Mouse (Mus musculus) embryonic fibroblast, embryonic 13.5 days (primary cell): ENCODE results near the gene Qpct. TPM values are rescaled to one million over a fixed set of nuclear protein-coding genes. Genes with fewer than 3 reads are reported as not detected.
A peak's percentile ranks its signal among the peaks of the same experiment; 100 is the strongest.

Experiments used
- H3K27ac ChIP-seq: 2 replicates; pipeline ENCODE4 v1.5.1; 2012; ENCODE audit warnings: low read length, control low read depth, inconsistent platforms; ENCODE audit not compliant: insufficient read depth
- H3K4me1 ChIP-seq: 2 replicates; pipeline ENCODE4 v1.6.1; 2011; ENCODE audit warnings: low read length; ENCODE audit not compliant: control insufficient read depth, insufficient read depth
- H3K4me3 ChIP-seq: 2 replicates; pipeline ENCODE4 v1.5.1; 2011; ENCODE audit warnings: mild to moderate bottlenecking, control low read depth, low read length; ENCODE audit not compliant: insufficient read depth
- CTCF ChIP-seq: IDR thresholded peaks from 2 replicates; pipeline ENCODE4 v1.5.1; 2011; ENCODE audit warnings: mild to moderate bottlenecking, control low read depth, low read length, moderate library complexity, borderline replicate concordance; ENCODE audit not compliant: insufficient read depth
- POLR2A ChIP-seq: IDR thresholded peaks from 2 replicates; pipeline ENCODE4 v1.6.1; 2011; ENCODE audit warnings: low read depth, mild to moderate bottlenecking, control low read depth, low read length, moderate library complexity
- polyA plus RNA-seq: library from polyadenylated mRNA; stranded (reverse); fragments of >200 nt; gene quantifications from 2 replicates; pipeline ENCODE4 v1.2.4, GENCODE M21; 2011; ENCODE audit warnings: low read depth; ENCODE audit not compliant: missing spikeins, insufficient read length

The Qpct gene
- polyA plus RNA-seq, 1 experiment = 9.7 TPM

DNA sequence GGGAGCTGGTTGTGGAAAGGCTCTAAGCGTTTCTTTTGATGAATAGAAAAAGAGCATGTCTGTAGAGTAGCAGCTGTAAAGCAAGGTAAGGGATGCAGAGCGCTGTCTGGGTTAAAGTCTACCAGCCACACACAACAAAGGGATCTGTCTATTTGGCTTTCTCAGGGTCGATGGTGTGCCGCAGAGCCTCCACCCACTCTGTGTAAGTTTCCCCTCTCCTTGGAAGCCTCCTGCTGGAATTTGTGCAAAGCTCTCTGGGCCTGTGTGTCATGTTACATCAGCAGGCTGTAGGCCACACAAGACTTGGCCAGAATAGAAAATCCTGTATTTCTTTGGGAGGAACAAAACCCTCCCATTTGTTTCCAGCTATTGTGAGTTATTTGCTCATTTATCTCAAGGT is 17.3 kb downstream of the Qpct start:
- H3K27ac ChIP-seq = peak overlapping the region; percentile 69

DNA sequence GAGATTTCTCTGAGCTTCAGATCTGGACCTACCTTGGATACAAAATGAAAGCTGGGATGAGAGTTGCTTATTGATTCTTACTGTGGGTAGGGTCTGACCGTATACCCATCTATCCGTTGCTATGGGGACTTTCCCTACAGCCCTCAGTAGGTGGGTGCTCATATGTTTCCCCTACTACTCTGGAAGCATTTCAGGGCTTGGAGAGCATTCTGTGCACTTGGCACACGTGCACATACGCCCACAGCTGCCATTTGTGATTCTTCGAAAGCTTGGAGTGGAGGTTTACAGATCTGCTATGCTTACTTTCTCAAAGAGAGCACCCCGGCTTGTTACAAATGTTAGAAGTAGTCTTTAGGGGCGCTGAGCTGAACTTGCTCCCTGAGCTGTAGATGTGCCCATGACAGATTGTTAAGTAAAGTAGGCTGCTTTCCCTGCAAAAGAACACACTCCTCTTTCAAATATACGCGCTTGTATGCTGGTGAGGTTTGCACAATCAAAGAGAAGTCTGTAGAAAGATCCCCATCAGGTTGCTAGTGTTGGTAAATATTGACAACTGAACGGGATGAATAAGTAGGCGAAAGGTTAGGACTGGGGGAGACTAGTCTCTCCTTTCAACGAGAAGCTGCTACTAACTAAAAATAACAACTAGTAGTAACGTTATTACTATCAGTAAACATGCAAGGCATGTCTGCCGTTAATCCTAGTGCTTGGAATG is 18.2 kb downstream of the Qpct start:
- TF ChIP-seq CTCF = no peak
- TF ChIP-seq POLR2A = no peak
- Histone ChIP-seq H3K27ac (peak overlapping the region; percentile 45), H3K4me3 (no peak overlapping the region), H3K4me1 (peaks cover 7% of the 10 kb centered on the region)

More for the DNA sequence above, 17.3 kb downstream of the Qpct start:
- Histone ChIP-seq H3K4me3 (no peak overlapping the region), H3K4me1 (peaks cover 9% of the 10 kb centered on the region)
- TF ChIP-seq POLR2A (peak; percentile 39), CTCF (no peak)

DNA sequence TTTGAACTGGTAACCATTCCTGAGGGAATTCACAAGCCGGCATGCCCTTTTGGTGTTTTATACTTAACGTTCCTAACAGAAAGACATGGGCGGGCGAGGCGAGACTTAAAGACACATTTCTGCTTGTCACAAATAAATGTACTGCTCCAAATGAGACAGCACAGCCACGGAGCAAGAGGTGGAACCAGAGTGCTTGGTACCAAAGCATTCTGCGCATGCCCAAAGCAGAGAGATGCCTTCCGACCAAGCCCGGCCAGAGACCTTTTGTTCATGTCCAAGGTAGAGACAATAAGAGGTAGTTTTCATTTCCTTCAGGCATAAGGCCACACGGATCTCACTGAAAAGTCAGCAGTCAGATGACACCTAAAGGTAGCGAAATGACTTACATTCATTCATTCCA is 20.2 kb downstream of the Qpct start:
- Histone ChIP-seq H3K4me1 (peaks cover 7% of the 10 kb centered on the region), H3K27ac (no peak overlapping the region), H3K4me3 (no peak overlapping the region)
- TF ChIP-seq CTCF (no peak), POLR2A (no peak)

DNA sequence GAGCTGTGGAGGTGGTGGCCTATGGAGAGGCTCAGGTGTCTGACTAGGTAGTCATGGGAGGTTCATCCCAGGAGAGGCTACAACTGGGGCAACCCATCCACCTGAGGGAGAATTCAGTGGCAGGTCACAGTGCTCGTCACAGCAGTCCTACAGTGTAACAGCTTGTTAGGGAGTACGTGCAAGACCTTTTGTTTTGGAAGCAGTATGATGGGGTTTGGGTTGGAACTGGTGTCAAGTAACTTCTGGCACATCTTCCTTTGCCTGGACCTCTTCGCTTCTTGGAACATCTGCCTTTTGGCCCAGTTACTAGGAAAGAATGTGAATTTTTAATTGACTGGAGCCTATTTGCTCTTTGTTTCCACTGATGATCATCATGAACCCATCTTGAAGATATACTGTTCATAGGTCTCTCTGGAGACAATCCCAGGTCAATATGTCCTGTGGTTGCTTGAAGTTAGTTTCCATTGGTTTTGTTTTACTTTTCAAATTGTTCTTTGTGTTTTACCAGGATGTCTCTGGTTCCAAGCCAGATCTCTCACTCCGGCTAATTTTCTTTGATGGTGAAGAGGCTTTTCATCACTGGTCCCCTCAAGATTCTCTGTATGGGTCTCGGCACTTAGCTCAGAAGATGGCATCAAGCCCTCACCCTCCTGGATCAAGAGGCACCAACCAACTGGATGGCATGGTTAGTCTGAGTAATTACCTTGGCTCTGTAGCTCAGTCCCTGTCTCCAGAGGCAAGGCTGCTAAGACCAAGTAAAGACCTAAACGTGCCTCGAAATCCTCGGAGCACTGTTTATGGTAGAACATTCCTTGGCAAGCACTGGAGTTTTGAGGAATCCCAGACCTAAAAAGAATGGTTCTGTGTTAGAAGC is 25.5 kb downstream of the Qpct start:
- Histone ChIP-seq H3K4me1 (peaks cover 5% of the 10 kb centered on the region), H3K4me3 (no peak overlapping the region), H3K27ac (no peak overlapping the region)
- no peak for TF ChIP-seq CTCF
- no peak for TF ChIP-seq POLR2A

GRCm38 (mm10) chr17:79077848-79078146 is 26.1 kb downstream of the Qpct start:
- Histone ChIP-seq H3K4me3 (no peak overlapping the region), H3K4me1 (peaks cover 5% of the 10 kb centered on the region), H3K27ac (no peak overlapping the region)
- no peak for TF ChIP-seq POLR2A
- TF ChIP-seq CTCF = no peak

- no peak overlapping the region for H3K27ac ChIP-seq
- H3K4me1 ChIP-seq = peaks cover 5% of the 10 kb centered on the region
- no peak for TF ChIP-seq CTCF
- TF ChIP-seq POLR2A = no peak
- no peak overlapping the region for H3K4me3 ChIP-seq
These were observed 26.5 kb downstream of the Qpct start for GRCm38 (mm10) chr17:79078248-79078647.

DNA sequence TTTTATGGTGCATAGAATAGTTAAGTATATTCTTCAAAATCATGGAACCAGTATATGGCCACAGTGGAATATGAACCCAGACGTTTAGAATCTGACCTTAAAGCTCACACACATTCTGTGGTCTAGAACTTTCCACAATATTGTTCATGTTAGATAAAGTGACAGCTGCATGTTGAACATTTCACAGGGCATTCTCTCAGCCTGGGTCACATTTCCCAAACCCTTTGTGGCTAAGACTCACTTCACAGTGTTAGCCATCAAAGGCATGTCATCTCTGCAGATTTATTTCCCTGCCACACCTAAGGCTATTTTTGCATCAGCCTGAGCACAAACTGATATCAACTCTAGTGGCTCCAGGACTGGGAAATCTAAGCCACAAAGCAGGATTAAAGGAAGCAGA is 40.0 kb downstream of the Qpct start:
- peaks cover 4% of the 10 kb centered on the region for H3K4me1 ChIP-seq
- TF ChIP-seq CTCF (no peak), POLR2A (no peak)
- H3K4me3 ChIP-seq = no peak overlapping the region
- H3K27ac ChIP-seq = no peak overlapping the region

- Histone ChIP-seq H3K4me1 (peaks cover 4% of the 10 kb centered on the region), H3K27ac (no peak overlapping the region), H3K4me3 (no peak overlapping the region)
- TF ChIP-seq CTCF (no peak), POLR2A (no peak)
These were observed 41.7 kb downstream of the Qpct start for GRCm38 (mm10) chr17:79093286-79093975.

DNA sequence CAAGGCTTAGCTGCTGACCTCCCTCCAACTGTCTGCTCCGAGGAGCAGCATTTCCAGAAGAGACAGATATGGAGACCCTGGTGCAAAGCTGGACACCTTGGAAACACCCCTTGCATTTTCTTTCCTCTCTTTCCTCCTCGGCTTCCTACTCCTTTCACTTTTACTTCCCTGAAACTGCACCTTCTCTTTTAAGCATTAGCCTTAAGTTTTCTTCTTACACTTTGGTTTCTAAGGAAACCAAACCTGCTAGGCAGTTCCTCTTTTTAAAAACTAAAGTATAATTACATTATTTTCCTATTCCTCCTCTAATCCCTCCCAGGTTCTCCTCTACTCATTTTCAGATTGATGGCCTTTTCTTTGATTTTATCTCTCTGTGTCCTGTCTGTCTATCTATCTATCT is 43.9 kb downstream of the Qpct start:
- H3K4me1 ChIP-seq = peaks cover 7% of the 10 kb centered on the region
- H3K4me3 ChIP-seq = no peak overlapping the region
- TF ChIP-seq CTCF (no peak), POLR2A (no peak)
- no peak overlapping the region for H3K27ac ChIP-seq
